Mouse (Mus musculus) thymus, postnatal 14 days (tissue): ENCODE measurements around the gene Atg7.
A peak's percentile ranks its signal among the peaks of the same experiment; 100 is the strongest.

Experiments used
- DNase-seq: peaks from one replicate; pipeline ENCODE4 v3.0.0; 2021

Atg7 gene

DNA sequence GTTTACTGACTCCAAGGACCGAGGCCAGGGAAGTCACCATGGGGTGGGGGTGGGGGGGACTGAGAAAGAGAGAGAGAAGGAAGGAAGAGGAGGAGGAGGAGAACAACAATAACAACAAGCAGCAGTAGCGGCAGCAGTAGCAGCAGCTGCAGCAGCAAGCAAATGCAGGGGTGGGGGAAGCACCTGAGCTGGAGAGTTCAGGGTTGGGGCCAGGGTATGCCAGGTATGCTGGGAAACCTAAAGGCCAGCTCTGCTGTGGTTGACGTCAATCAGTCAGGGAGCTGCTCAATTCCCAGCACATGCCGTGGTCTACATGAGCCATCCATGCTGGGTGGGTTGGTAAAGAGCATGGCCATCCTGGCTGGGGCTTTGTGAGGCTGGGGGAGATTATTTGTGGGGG, 145.8 kb downstream of the Atg7 start:
- DNase-seq = no peak

DNA sequence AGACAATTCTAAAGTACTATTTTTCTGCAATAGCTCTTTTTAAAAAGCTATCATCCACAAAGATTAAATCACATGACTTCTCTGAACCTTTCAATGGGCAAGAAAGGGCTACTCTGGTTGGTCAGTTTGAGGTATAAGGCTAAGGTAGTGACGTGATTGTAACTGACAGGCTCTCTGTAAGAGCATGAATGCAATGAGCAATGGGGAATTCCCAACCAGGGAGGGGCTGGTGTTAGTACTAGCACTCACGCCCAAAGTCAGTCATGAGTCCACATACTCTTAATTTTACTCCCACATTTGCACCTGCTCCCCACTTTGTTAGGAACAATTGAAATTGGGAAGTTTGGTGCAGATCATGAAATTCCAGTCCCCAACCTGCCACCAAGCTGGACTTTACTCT, 147.2 kb downstream of the Atg7 start:
- DNase-seq = no peak

DNA sequence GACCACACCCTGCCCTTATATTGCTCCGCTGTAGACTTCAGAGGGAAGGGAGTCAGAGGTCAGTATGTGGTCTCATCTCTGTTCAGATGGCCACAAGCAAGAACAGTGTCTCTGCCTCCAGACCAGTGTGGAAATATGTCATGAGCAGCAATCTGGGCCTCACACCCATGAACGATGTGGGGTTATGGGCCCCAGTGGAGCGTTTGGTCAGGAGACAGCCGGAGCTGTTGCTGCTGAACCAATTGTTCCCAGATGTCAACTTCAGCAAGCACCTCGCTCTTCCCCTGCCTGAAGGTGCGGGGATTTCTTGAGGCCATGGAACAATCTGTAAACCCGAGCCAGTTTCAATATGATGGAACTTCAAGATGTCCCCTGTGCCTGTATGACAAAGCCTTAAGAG, 148.0 kb downstream of the Atg7 start:
- DNase-seq = no peak

DNA sequence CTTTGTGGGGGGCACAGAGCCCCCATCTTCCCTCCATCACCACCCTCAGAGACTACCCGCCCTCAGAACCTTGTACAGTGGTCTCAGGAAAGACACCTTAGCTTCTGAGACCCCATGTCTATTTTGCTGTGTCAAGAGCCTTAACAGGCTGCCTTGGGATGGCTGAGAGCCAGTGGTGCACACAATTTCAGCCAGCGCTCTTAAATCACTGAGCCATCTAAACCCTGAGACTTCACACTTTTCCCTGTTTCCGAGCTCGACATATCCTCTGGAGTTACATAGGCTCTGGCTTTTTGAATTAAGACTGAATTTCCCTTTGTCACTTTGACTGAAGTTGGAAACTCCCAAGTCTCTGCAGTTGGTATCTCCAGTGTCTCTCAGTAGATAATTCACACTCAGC, 148.9 kb downstream of the Atg7 start:
- no peak for DNase-seq

DNA sequence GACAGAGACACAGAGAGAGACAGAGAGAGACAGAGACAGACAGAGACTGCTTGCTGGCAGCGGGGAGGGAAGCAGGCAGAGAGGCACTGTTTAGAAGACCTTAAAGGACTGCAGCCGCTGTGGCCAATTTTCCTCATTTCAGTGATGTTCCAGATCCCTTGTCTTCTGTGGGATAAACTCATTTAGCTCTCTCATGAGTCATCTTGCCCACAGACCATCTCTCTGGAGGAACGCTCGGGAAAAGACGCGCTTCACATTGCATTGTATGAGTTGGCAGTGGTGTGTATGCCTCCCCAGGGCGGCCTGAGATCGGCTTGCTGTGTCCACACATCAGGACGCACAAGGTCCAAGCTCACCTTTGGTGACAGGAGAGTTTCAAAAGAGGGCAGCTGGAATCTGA, 151.8 kb downstream of the Atg7 start:
- DNase-seq = no peak

DNA sequence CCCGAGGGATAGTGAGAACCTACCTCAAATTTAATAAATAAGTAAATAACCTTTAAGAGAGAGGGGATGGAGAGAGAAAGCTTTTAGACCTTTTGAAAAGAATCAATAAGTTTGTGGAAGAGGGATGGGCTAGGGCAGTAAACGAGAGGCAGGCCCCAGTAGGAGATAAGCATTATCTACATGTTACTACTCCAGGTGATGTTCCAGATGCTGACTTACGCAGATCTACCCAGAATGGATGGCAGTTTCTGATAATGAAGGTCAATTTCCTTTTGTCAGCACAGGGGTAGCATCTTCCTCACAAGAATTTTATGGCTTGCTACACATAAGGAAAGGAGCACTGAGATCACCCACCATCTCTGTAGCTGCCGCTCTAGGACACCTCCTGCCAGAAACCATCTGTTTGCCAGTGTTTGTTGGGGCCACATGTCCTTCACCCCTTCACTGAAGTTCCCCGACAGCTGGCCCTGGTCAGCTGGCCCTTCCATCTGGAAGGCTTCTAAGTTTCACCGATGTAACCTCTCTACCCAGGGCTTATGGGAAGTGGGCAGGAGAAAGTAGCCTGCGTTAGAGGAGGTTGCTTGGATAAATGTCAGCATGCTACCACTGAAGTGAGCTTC, 152.9 kb downstream of the Atg7 start:
- DNase-seq = no peak

DNA sequence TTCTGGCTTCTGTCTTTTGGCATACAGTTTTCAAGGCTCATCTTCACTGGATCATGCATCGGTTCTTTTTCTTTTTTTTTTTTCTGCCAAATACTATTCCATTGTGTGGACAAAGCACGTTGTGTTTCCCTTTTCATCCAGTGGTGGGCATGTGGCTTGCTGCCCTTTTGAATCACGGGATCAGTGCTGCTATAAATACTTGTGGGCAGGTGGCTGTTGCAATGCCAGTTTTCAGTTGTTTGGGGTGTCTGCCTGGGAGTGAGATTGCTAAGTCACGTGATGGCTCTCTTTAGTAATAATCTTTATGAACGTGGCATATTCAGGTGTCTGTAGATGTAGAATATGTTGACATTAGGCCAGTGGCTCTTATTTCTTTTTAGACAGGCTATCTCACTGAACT, 155.0 kb downstream of the Atg7 start:
- no peak for DNase-seq

DNA sequence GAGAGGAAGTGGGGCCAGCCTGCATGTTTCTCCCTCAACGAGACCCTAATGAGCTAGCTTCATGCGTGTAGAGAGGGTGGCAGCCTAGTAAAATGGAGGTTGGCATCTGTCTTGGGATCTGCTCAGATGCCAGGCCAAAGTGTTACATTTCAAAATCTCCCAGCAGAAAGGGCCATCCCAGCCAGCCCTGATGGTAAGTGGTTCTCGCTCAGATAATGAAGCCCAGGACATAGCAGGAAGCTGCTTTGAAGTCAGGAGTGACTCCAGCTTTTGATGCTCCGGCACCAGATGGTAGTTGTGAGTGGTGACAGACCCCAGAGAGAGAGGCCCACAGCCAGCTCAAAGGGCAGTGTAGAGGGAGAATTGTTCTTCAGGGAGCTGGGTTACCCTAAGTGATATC, 155.8 kb downstream of the Atg7 start:
- no peak for DNase-seq

DNA sequence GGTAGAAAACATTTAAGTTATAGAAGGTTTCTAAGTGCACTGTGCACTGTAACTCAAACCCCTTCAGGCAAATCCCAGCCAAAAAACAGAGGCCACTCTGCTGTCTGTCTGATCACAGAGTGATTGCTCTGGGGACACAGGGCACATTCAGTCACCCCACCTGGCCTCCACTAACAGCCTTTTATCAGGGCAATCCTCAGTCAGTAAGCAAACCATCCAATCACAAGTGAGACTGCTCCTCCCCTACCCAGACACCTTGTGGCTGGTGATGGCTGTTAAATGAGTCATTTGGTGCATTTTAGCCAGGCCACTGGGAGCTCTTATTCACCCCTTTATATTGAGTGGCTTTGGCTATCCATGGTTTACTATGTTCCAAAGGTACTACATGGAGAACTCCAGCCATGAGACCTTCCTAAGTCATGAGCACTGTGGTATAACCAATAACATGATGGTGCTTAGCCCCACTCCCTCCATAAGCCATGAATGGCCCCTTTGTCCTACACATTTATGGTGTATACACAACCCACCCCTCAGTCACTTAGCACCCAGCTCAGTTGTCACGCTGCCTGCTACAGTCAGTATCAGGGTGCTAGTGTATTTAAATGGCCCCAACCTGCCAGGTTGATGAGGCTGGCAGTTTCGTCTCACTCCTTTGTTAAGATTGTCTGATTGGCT, 157.5 kb downstream of the Atg7 start:
- no peak for DNase-seq

DNA sequence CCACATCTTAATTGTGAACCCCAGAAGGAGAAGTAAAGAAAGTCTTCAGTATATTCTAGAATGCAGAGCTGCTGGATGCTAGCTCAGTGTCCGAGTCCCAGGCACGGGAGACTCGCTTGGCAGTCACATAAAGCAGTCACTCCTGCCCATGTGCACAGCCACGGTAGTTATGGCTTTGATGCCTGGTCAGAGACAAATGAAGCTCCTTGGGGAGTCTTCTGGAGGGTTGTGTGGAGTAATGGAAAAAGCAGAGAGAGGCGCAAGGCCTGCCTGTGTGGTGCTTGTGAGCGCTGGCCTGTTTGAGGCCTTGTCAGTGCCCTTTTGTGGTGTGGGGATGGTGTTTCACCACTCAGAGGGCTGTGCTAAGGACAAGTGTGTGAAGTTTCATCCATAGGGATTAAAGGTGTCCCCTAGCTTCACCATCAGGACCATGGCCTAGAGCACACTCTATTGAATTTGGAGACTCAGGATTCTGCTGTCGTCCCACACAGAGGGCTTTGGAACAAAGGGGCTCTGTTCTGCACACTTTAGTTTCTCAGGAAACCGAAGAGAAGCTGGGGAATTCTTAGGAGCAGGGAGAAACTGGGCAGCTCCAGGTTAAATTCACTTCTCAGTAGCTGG, 161.1 kb downstream of the Atg7 start:
- no peak for DNase-seq

DNA sequence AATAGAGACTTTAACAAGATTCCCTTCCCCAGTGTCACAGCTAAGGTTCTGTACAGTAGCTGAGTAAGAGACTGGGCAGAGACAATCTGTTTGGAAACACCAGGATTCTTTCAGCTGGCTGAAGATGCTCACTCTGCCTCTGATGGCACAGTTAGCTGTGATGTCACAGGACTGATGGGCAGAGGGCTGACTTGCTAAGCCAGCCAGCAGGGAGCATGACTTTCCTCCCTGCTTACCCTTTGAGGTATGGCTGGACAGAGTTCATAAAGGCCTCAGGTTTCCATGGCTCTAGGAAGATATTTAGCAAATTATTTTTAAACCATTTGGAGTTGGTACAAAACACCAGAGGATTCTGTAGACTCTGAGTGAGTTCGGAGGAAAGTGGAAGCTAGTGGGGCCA, 162.0 kb downstream of the Atg7 start:
- DNase-seq = no peak

DNA sequence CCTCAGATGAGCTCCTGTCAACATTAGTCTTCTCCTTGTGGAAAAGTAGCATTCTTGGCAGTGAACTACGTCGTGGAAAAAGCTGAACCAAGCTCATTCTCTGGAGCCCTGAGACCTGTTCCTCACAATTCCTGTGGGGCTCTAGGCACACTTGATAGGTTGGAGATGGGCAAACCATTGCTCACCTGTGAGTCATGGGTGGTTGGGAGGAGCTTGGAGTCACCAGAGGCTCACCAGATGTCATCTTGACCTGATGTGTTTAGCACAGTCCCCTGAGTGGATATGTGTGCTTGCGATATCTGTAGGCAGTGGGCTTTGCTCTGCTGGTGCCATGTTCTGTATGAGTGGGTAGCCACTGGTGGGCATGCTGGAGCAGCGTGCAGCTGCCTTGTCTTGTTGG, 163.0 kb downstream of the Atg7 start:
- no peak for DNase-seq

DNA sequence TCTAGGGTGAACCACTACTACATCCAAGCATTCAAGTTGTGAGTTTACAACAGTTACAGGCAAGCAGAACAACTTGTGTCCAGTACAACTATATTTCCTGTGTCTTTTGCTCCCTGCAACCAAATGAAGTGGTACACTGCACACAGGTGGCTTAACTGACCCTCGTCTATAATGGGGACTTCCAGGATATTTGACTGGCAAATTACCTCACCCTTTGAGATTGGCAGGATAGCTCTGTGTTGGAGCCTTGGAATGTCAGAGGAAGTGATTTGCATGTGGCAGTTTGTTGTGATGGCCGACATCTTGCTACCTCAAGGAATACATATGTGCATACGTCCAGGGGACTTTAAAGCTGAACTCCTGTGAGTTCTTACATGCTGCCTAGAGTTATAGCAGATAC, 164.6 kb downstream of the Atg7 start:
- no peak for DNase-seq

DNA sequence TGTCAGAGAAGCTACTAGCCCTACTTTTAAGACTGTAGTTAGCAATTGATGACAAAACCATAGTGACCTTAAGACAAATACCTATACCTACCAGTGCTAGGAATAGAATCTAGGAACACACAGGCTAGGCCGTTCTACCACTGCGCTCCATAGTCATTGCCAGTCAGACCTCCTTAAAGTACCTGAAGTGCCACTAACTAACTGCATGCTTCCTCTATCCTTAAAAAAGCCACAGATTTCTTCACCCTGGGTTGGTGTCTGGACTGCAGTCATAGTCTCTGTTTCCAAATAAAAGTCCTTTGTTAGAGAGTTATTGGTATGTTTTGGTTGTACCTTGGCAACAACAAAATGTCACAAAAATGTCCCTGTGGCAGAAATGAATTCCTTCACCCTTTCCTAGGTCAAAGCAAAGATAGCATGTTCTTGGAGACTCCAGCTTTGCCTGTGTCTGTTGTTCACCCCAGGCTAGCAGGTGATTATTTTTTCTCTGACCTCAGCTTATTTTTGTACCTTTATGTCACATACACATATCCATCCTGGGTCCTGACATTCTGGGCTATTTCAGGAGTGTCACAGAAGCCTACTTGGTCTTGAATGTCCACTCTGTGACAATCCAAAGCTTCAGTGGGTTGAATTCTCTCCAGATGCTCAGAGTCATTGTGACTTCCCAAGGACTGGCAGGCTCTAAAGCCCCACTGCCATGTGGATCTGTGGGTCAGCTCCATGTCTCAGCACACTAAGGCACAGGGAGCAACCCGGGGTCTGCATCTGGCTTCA, 165.9 kb downstream of the Atg7 start:
- DNase-seq = no peak

DNA sequence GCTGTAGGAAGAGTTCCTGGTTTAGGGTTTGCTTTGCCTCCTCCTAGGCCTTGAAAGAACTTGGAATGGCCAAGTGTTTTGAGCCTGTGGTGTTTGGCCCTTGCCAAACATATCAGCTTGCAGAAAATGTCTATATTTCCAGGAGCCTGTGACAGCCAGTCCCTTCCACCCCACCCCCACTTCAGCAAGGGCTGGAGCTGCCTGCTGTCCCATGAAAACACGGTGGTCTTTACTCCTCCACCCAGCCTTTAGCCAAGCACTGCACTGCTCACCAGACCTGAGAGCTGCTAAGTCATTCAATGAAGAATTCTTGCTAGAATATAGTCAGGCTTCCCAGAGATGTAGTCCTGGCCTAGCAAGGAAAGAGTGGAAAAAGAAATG, 166.5 kb downstream of the Atg7 start:
- no peak for DNase-seq

DNA sequence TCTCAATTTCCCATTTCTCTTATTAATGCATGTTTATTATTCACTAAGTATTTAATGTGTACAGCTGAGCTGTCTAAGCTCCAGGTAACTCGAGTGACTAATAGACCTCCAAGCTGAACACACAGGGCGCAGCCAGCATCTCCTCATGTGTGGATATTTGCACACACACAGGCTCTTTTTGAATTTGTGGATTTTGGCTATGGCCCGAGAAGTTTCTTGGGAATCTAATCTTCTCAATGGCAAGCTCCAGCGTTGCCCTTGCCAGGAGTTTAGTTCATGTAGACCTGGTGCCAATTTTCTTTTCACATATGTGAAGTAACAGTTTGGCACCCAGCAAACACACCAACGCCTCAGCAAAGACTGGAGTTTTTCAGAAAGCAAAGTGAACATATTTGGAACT, 169.4 kb downstream of the Atg7 start:
- DNase-seq = no peak

DNA sequence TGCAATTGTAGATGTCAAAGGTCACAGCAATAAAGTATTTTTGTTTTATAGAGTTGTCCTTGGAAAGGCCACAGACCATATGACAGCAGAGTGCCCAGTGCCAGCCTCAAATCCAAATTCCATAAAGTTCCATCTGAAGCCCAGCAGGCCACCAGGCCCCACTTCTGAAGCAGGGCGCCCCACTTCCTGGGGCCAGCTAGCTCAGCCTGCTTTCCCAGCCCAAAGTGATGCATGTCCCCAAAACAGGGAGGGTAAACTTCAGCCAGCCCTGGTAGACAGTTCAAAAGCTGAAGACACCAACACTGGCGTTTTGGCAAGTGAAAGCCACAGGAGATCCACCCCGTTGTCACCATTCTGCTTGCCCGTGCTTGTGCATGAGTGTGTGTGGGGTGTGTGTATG, 169.9 kb downstream of the Atg7 start:
- DNase-seq = no peak

DNA sequence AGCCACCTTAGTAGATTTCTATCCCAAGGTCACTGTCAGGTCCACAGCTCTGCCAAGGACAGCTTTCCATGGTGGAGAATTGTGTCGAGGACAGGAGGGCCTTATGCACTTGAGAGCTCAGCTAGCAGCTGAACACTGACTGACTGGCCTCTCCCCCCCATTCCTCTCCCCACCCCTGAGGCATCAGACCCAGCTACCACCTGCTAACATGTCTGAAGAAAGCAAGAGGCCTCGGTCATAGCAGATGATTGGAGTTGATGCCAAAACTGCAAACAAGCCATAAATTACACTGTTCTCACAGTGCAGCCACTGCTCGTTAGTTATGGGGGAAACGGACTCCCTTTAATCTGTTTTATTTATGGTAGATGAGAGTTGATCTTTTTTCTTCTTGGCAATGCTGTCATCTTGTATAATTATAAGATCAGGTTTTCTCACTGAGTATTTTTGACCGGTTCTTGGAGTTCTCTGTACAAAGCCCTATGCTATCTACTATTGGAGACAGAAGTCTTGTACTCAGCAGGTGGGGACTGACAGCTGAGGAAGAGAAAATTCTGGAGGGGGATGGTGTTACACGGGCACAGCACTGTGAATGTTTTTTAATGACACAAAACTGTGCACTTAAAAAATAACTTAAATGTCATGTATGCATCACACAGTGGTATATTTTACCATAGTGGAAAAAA, 171.4 kb downstream of the Atg7 start:
- DNase-seq = no peak

DNA sequence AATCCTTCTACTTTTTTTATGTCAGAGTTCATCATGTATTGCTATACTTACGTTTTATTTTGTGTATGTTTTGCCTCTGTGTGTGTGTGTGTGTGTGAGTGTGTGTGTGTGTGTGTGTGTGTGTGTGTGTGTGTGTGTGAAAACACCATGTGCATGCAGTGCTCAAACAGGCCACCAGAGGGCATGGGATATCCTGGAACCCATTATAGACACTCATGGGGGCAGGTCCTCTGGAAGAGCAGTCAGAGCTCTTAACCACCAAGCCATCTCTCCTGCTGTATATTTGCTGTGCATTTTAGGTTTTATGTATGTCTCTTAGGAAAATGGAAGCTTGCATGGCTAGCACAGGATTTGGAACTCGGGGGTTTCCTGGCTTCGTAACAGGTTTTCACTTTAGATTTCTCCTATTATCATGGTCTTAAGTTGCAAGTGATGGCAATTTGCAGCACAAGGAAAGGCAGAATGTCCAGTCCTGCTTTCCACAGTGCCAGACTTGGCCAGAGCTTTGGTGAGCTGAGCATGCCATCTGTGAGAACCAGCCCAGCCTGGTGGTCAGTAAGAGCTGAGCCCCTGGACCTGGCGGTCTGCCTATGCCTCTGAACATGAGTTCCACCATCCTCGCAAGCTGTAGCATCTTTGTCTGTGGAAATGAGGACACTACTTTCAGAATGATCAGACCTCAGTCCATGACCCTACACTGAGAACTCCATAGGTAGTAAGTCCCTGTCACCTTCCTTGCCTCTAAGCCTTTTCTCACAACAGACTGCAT, 172.2 kb downstream of the Atg7 start:
- DNase-seq = peak; percentile 44

DNA sequence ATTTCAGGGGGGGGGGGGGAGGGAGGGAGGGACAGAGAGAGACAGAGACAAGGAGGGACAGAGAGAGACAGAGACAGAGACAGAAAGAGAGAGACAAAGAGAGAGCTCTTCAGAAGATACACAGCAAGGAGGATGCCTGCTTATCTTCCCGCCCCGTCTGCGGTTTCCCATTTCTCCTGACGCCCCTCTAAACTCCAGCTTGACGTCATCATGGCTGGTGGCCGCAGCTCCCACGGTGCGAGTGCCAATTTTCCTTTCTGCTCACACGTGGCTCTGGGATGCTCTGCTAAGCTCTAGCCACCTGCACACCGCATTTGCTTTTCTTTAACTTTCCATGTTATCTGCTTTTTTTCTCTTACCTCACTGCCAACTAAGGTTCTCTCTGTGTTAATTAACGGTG, 175.1 kb downstream of the Atg7 start:
- no peak for DNase-seq

DNA sequence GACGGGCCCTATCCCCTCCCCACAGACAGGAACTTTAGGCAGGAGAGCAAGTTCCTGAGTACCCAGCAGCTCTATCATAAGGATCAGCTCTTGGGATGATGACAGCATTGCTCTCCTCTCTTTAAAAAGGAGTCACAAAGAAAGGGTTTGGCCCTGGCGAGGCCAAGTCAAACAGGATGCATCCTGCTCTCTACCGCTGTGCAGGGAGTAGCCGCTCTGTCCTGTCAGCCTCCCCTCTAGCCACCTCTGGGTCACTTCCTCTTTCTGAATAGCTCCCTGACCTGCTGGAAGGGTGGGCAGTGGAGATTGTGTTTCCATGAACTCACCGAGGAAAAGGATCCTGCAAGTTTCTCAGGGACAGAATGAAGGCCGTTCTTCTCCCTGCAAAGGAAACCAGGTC, 175.6 kb downstream of the Atg7 start:
- DNase-seq = no peak

DNA sequence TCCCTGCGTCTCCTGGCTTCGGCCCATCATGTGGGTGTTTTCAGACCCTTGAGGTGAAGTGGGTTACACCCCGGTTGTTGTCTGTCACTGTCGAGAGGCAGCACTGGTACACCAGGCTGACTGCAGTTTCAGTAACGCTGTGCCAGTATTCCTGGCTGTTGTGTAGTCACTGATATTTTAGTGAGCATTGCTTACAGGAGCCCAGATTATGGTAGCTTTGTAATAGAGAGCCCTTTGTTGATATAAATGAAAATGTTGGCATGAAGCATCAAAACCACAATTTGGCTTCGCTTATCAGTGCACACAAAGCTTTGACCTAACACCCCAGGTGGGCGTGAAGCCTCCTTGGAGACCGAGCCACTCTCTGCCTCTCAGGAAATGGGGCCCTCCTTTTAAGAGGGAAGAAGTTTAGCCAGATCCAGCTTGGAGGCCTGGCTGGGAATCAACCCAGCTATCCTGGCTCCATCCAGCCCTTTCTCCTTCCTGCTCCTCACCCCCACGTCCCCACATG, 177.1 kb downstream of the Atg7 start:
- DNase-seq = no peak
